ENCODE assay signal across 33 mouse cellular contexts in genomic region chr17:34944362-34944761, GRCm38 (mm10). TPM values are rescaled to one million over a fixed set of nuclear protein-coding genes. Genes with fewer than 3 reads are reported as not detected.
DNase-seq lines count a peak whose midpoint lies in the region; ATAC-seq and TF ChIP-seq lines count a peak whose summit lies in the region.
"Had no signal": no experiment of that assay in that cellular context is flagged by ENCODE, and none has a peak within 500 bp of the region (broad histone marks: within the 10 kb centered on the region; RNA-seq: fewer than 3 reads in every experiment).

No protein-coding gene starts in this region.

- TF ChIP-seq CTCF in stomach, postnatal 0 days (IDR thresholded peaks at IDR 0.05; ENCODE audit: low read depth), result no peak

- H3K4me1 ChIP-seq in kidney, embryonic 14.5 days (ENCODE audit: control insufficient read depth, insufficient read depth, low read length), result 0 out of 2 replicates have a peak, but pooled peaks cover 5% of the 10 kb centered on the region
- H3K4me1 ChIP-seq in kidney, embryonic 15.5 days, result peaks cover 16% of the 10 kb centered on the region
- H3K4me1 ChIP-seq in stomach, postnatal 0 days (replicated peaks; ENCODE audit: control insufficient read depth, insufficient read depth), result no peaks in the 10 kb centered on the region

- no peak overlapping the region for H3K4me3 ChIP-seq in kidney, embryonic 14.5 days (ENCODE audit: low read length)
- H3K4me3 ChIP-seq in kidney, embryonic 15.5 days (replicated peaks), result no peak overlapping the region
- H3K4me3 ChIP-seq in stomach, postnatal 0 days (ENCODE audit: low read depth, low read length), result no peak overlapping the region
- H3K4me3 ChIP-seq: embryonic facial prominence, embryonic 13.5 days; erythroblast, embryonic 14.5 days; forebrain, embryonic 12.5 days; gastrocnemius, adult 2 months; heart, embryonic 10.5 days; left cerebral cortex, adult 2 months; limb, embryonic 15.5 days; megakaryocyte, embryonic 14.5 days; myocyte had no signal

- H3K9me3 ChIP-seq in kidney, embryonic 14.5 days (ENCODE audit: control insufficient read depth, low read length), result no peaks in the 10 kb centered on the region
- H3K9me3 ChIP-seq in kidney, embryonic 15.5 days (replicated peaks), result no peaks in the 10 kb centered on the region
- no peaks in the 10 kb centered on the region for H3K9me3 ChIP-seq in stomach, postnatal 0 days (ENCODE audit: control insufficient read depth, low read length)
- H3K9me3 ChIP-seq: embryonic facial prominence, embryonic 13.5 days; forebrain, embryonic 12.5 days; heart, embryonic 10.5 days; limb, embryonic 15.5 days; megakaryocyte, embryonic 14.5 days had no signal

- peak; percentile 70 to 73 for DNase-seq in kidney, adult 8-10 months
- peak; percentile 47 for DNase-seq in urinary bladder, postnatal 14 days (ENCODE audit: low spot score)
- no peak for DNase-seq in urinary bladder, adult 18-20 months (ENCODE audit: low spot score in 2 of 2)
- DNase-seq in stomach, postnatal 0 days (ENCODE audit: low spot score), result no peak
- DNase-seq in natural killer cell, adult 2 months (ENCODE audit: low spot score in 2 of 2), result no peak
- no peak for DNase-seq in gastrocnemius, postnatal 4 days (ENCODE audit: low spot score in 2 of 2)
- DNase-seq: adrenal gland, postnatal 10 days; cerebellum, adult 2 months; cerebellum, postnatal 36 days; embryo, embryonic 11 days; gastrocnemius, adult 2 months; heart, postnatal 10 days; layer of hippocampus, adult 9-11 months; left cerebral cortex, postnatal 4 days; lung, postnatal 10 days; thymus, adult 2 months had no signal

- no peak for ATAC-seq in kidney, embryonic 14.5 days (ENCODE audit: low FRiP score, low TSS enrichment)
- ATAC-seq in kidney, embryonic 15.5 days (replicated peaks; ENCODE audit: low FRiP score), result no peak
- no peak; the same call in 1 of the 2 replicates for ATAC-seq in stomach, postnatal 0 days (ENCODE audit: low FRiP score, low TSS enrichment)
- ATAC-seq: midbrain, embryonic 16.5 days had no signal

- H3K4me2 ChIP-seq in kidney, embryonic 14.5 days (replicated peaks; ENCODE audit: low read depth, low read length), result no peak overlapping the region
- H3K4me2 ChIP-seq in kidney, embryonic 15.5 days, result no peak overlapping the region
- H3K4me2 ChIP-seq in stomach, postnatal 0 days (replicated peaks; ENCODE audit: low read depth), result no peak overlapping the region
- H3K4me2 ChIP-seq: embryonic facial prominence, embryonic 13.5 days; forebrain, embryonic 12.5 days; limb, embryonic 15.5 days had no signal

- H3K27me3 ChIP-seq in kidney, embryonic 14.5 days (ENCODE audit: control insufficient read depth, insufficient read depth, low read length), result no peaks in the 10 kb centered on the region
- no peaks in the 10 kb centered on the region for H3K27me3 ChIP-seq in kidney, embryonic 15.5 days
- H3K27me3 ChIP-seq in stomach, postnatal 0 days (ENCODE audit: control insufficient read depth, insufficient read depth, low read length), result no peaks in the 10 kb centered on the region
- H3K27me3 ChIP-seq: embryonic facial prominence, embryonic 13.5 days; forebrain, embryonic 12.5 days; limb, embryonic 15.5 days had no signal

- no peak overlapping the region for H3K9ac ChIP-seq in kidney, embryonic 14.5 days (ENCODE audit: low read depth, low read length)
- H3K9ac ChIP-seq in kidney, embryonic 15.5 days, result no peak overlapping the region
- peak overlapping the region; percentile 8; the same call in 1 of the 2 replicates for H3K9ac ChIP-seq in stomach, postnatal 0 days (ENCODE audit: low read length)
- H3K9ac ChIP-seq: embryonic facial prominence, embryonic 13.5 days; forebrain, embryonic 12.5 days; limb, embryonic 15.5 days; liver, embryonic 14.5 days had no signal

- TF ChIP-seq EP300 in stomach, postnatal 0 days (optimal IDR thresholded peaks at IDR 0.05), result no peak

- H3K36me3 ChIP-seq in kidney, embryonic 14.5 days (ENCODE audit: control insufficient read depth, insufficient read depth, low read length), result peaks cover under 1% of the 10 kb centered on the region; the same call in 1 of the 2 replicates
- H3K36me3 ChIP-seq in kidney, embryonic 15.5 days, result peaks cover 1% of the 10 kb centered on the region
- no peaks in the 10 kb centered on the region for H3K36me3 ChIP-seq in stomach, postnatal 0 days (ENCODE audit: control insufficient read depth, insufficient read depth, low read length)

- H3K27ac ChIP-seq in kidney, embryonic 14.5 days (ENCODE audit: low read depth, low read length), result no peak overlapping the region
- H3K27ac ChIP-seq in kidney, embryonic 15.5 days, result 0 out of 2 replicates have a peak overlapping the region, but pooled peaks have one; percentile 29
- no peak overlapping the region for H3K27ac ChIP-seq in stomach, postnatal 0 days (replicated peaks)
- H3K27ac ChIP-seq: embryonic facial prominence, embryonic 13.5 days; forebrain, embryonic 12.5 days; gastrocnemius, adult 2 months; heart, embryonic 10.5 days; left cerebral cortex, adult 2 months; limb, embryonic 15.5 days; liver, embryonic 14.5 days had no signal

RNA-seq across cellular contexts. Expression of gene Neu1, which starts 13.3 kb away (rescaled TPM):
- 19.6 and 23.2 TPM in 2 replicates for polyA plus RNA-seq in kidney, embryonic 14.5 days (2014; fragmentation: Nextera tagmentation; extraction: Ambion mirVana)
- 33.7 and 37.0 TPM in 2 replicates for polyA plus RNA-seq in kidney, embryonic 15.5 days (2015; fragmentation: Nextera tagmentation; extraction: Ambion mirVana)
- polyA plus RNA-seq in stomach, postnatal 0 days (2015; fragmentation: Nextera tagmentation; extraction: Ambion mirVana), result 18.3 and 18.9 TPM in 2 replicates
- total RNA-seq in gastrocnemius, postnatal 4 days (2021), result 10 to 100 TPM; 10.8 to 10.9 TPM

RNA-seq across cellular contexts. Expression of gene Hspa1b, which starts 14.7 kb away (rescaled TPM):
- 0.54 and 0.80 TPM in 2 replicates for polyA plus RNA-seq in kidney, embryonic 14.5 days (2014; fragmentation: Nextera tagmentation; extraction: Ambion mirVana)
- polyA plus RNA-seq in kidney, embryonic 15.5 days (2015; fragmentation: Nextera tagmentation; extraction: Ambion mirVana), result 0.49 and 0.53 TPM in 2 replicates
- 3.0 TPM in 2 replicates for polyA plus RNA-seq in stomach, postnatal 0 days (2015; fragmentation: Nextera tagmentation; extraction: Ambion mirVana)
- 1 to 10 TPM; 3.7 to 4.0 TPM for total RNA-seq in gastrocnemius, postnatal 4 days (2021)

RNA-seq across cellular contexts. Expression of gene Gm20481, which starts 25.4 kb away (rescaled TPM):
- polyA plus RNA-seq in kidney, embryonic 14.5 days (2014; fragmentation: Nextera tagmentation; extraction: Ambion mirVana), result not detected in 2 replicates
- not detected in 2 replicates for polyA plus RNA-seq in kidney, embryonic 15.5 days (2015; fragmentation: Nextera tagmentation; extraction: Ambion mirVana)
- polyA plus RNA-seq in stomach, postnatal 0 days (2015; fragmentation: Nextera tagmentation; extraction: Ambion mirVana), result not detected in 2 replicates
- not detected for total RNA-seq in gastrocnemius, postnatal 4 days (2021)
- total RNA-seq: adrenal gland, postnatal 10 days; gastrocnemius, adult 2 months; heart, postnatal 10 days; left cerebral cortex, adult 2 months; left cerebral cortex, postnatal 4 days; MEL had no signal
- polyA plus RNA-seq: C2C12; cerebellum, adult 2 months; embryonic facial prominence, embryonic 13.5 days; erythroblast, embryonic 14.5 days; forebrain, embryonic 12.5 days; heart, embryonic 10.5 days; large intestine, adult 2 months; limb, embryonic 15.5 days; liver, embryonic 14.5 days; midbrain, embryonic 16.5 days; myocyte; neural tube, embryonic 14.5 days; thymus, adult 2 months; urinary bladder, adult 2 months had no signal

RNA-seq across cellular contexts. Expression of gene Hspa1a, which starts 27.6 kb away (rescaled TPM):
- 4.3 and 4.8 TPM in 2 replicates for polyA plus RNA-seq in kidney, embryonic 14.5 days (2014; fragmentation: Nextera tagmentation; extraction: Ambion mirVana)
- 7.8 and 8.4 TPM in 2 replicates for polyA plus RNA-seq in kidney, embryonic 15.5 days (2015; fragmentation: Nextera tagmentation; extraction: Ambion mirVana)
- polyA plus RNA-seq in stomach, postnatal 0 days (2015; fragmentation: Nextera tagmentation; extraction: Ambion mirVana), result 24.1 and 25.9 TPM in 2 replicates
- 1 to 10 TPM; 3.2 to 4.4 TPM for total RNA-seq in gastrocnemius, postnatal 4 days (2021)
- total RNA-seq: MEL had no signal

RNA-seq across cellular contexts. Expression of gene Hspa1l, which starts 28.1 kb away (rescaled TPM):
- 0.79 and 1.3 TPM in 2 replicates for polyA plus RNA-seq in kidney, embryonic 14.5 days (2014; fragmentation: Nextera tagmentation; extraction: Ambion mirVana)
- 0.81 and 1.6 TPM in 2 replicates for polyA plus RNA-seq in kidney, embryonic 15.5 days (2015; fragmentation: Nextera tagmentation; extraction: Ambion mirVana)
- 0.25 and 0.48 TPM in 2 replicates for polyA plus RNA-seq in stomach, postnatal 0 days (2015; fragmentation: Nextera tagmentation; extraction: Ambion mirVana)
- 1 to 10 TPM; 5.8 to 6.1 TPM for total RNA-seq in gastrocnemius, postnatal 4 days (2021)

Comparison
In these comparisons a context has a peak if more than half of its experiments do, and no peak if none do; other contexts are left out.
1. DNase-seq: peak in kidney, adult 8-10 months (2 of 2) and urinary bladder, postnatal 14 days (single experiment); none in urinary bladder, adult 18-20 months (0 of 2), stomach, postnatal 0 days (single experiment), natural killer cell, adult 2 months (0 of 2) and gastrocnemius, postnatal 4 days (0 of 2).